Mouse (Mus musculus) 3T3-L1 (cell line): ENCODE results near the gene Sik3.

ENCODE experiments used
- DNase-seq: peaks from one replicate; pipeline ENCODE4 v3.0.0-alpha.2; 2015; ENCODE audit warnings: low read depth, low spot score

Sik3 gene

DNA sequence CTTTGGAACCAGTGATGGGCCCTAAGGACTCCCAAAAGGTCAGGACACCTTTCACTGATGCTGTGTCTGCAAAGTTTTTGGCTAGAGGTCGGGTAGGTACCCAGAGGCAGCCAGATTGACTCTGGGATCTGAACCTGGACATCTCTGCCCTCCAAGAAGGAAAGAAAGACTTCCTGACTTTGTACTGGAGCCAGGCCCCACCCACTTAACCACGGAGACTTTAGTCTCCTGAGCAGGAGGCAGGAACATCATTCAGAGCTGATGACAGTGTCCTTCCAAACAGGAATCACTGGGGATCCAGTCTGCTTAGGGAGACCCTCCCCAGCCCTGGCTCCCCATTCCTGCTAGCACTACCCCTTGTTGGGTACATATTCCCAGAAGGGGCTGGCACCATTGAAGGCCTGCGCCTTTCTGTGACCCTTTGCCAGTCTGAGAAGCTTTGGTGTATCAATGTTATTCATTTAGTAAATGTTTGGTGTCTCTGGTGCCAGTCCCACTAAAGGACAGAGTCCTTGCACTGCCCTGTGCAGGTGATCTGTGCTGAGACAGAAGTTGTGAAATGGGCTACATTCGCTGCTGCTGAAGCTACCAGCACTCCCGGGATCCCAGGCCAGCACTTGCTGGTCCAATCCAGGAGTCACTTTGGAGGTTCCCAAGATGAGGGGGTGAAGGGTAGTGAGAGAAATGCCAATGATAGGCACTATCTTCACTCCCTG lies 212.5 kb downstream of the Sik3 start:
- DNase-seq: no peak

DNA sequence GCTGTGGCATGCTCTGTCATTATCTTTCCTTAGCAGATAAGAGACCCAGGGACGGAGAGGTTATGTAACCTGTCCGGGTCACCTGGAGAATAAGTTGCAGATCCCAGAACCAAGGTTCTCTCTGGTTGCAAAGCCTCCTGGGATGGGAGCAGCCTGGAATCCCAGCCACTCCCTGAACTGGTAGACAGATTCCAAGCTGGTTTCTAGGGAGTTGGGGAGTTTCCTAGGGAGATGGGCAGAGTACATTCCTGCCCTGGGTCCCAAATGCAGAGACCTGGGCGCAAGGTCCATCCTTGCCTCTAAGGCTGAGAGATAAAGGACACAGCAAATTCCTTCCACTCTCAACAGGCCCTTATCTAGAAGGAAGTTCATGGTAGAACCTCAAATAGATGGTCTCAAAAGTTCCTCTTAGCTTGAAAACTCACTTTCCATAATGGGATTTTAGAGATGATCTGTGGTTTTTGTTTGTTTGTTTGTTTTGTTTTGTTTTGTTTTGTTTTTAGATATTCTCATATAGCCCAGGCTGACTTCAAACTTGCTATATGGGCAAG lies 214.5 kb downstream of the Sik3 start:
- no peak for DNase-seq

DNA sequence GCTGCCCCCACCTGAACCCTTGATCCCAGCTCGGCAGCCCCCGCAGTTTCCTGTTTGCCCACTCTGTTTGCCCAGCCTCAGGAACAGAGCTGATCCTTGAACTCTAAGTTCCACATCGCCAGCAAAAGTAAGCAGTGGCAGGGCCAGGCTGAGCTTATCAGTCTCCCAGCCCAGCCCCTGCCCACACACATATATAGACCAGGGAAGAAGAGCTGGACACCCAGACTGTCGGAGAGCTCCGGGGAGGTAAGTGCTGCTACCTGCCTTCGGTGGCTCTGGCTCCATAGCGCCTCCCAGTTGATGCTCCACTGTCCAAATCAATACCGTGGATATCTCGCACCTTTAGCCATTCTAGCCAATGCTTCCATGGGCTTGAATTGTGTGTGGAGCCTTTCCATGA lies 215.9 kb downstream of the Sik3 start, which contains the start of gene Apoa1:
Apoa1 (plus strand) TSS at position 90 of the 400 bp plus-strand sequence.
- DNase-seq: no peak

DNA sequence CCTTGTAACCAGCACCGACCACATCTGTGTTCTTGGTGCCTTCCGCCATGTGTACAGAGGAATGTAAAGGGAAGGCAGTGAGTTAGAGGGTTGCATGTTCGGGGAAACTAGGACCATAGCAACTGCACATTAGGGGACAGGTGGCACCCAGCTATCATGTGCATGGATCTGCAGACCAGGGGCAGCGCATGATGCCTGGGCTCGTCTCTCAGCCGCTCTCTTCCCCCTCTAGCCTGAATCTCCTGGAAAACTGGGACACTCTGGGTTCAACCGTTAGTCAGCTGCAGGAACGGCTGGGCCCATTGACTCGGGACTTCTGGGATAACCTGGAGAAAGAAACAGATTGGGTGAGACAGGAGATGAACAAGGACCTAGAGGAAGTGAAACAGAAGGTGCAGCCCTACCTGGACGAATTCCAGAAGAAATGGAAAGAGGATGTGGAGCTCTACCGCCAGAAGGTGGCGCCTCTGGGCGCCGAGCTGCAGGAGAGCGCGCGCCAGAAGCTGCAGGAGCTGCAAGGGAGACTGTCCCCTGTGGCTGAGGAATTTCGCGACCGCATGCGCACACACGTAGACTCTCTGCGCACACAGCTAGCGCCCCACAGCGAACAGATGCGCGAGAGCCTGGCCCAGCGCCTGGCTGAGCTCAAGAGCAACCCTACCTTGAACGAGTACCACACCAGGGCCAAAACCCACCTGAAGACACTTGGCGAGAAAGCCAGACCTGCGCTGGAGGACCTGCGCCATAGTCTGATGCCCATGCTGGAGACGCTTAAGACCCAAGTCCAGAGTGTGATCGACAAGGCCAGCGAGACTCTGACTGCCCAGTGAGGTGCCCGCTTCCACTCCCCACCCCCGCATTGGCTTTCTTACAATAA lies 217.2 kb downstream of the Sik3 start:
- peak; percentile 70 for DNase-seq

DNA sequence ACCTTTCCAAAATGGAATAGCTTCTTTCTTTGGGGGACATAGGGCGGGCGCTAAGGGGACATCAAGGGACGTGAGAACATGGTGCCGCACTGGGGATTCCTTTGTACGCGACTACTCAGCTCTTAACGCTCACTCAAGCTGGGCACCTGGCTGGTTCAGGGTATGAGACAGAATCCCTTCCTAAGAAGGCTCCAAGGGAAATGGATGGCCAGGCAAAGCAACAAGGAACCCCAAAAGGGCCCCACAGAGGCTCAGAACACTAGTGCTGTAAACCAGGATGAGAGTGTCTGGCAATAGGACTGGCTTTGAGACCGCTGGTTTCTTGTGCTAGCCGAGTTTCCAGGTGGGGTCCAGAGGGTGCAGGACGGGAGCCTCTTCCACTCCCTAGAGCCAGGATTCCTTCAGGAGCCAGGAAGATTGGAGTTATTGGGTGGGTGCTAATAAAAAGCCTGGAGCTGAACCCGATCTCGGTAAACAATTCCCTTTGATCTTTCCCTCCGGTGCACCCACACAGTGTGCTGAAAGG lies 217.9 kb downstream of the Sik3 start:
- DNase-seq: no peak

GRCm38 (mm10) chr9:46235196-46235595 lies 222.6 kb downstream of the Sik3 start:
- no peak for DNase-seq

DNA sequence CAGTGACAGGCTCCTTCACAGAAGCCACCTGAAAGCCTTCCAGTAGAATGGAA lies 222.8 kb downstream of the Sik3 start, which contains the start of gene Apoc3:
Apoc3 (minus strand) TSS at position 41 of the 53 bp plus-strand sequence.
- no peak for DNase-seq

- DNase-seq: no peak
These were observed 223.0 kb downstream of the Sik3 start for GRCm38 (mm10) chr9:46235649-46236048.

GRCm38 (mm10) chr9:46238850-46239249 lies 226.2 kb downstream of the Sik3 start:
- no peak for DNase-seq

GRCm38 (mm10) chr9:46240526-46241153 lies 228.0 kb downstream of the Sik3 start, which contains the start of gene Apoa4:
Gene Apoa4, plus strand, starts transcription at chr9:46240696.
- DNase-seq: no peak

- DNase-seq: no peak
These were observed 229.2 kb downstream of the Sik3 start for GRCm38 (mm10) chr9:46241818-46242217.

DNA sequence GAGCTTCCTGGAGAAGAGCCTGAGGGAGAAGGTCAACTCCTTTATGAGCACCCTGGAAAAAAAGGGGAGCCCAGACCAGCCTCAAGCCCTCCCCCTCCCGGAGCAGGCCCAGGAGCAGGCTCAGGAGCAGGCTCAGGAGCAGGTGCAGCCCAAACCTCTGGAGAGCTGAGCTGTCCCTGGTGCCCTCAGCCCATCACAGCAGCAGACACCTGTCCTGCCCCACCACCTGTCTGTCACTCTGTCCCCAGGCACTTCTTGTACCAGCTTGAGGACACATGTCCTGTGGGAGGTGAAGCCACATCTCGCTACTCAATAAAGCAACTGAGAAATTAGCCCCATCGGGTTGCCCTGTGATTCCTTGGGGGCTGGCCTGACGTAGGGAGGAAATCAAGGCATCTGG lies 230.5 kb downstream of the Sik3 start:
- no peak for DNase-seq

GRCm38 (mm10) chr9:46243584-46243983 lies 231.0 kb downstream of the Sik3 start:
- no peak for DNase-seq

- peak; percentile 89 for DNase-seq
These were observed 234.2 kb downstream of the Sik3 start for GRCm38 (mm10) chr9:46246752-46247324.

GRCm38 (mm10) chr9:46256177-46256576 lies 243.6 kb downstream of the Sik3 start:
- no peak for DNase-seq

- DNase-seq: peak; percentile 34
These were observed 244.2 kb downstream of the Sik3 start for GRCm38 (mm10) chr9:46256658-46257385.

GRCm38 (mm10) chr9:46257546-46257945 lies 244.9 kb downstream of the Sik3 start:
- peak; percentile 67 for DNase-seq

DNA sequence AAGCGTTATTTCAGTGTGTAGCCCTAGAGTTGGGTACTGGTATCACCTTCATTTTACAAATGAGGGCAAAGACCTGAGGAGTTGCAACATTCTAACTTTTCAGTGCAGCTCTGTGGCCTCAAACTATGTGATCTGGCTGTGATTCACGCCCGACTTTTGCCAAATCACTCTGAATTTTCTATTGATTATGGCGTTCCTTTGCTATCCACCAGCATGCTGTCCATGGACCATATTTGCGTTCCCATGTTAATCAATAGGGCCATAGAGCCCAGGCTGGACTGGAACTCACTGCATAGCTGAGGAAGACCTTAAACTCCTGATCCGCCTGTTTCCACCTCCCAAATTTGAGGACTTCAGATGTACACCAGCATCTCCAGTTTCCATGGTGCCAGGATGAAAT lies 246.5 kb downstream of the Sik3 start:
- no peak for DNase-seq

- no peak for DNase-seq
These were observed 248.5 kb downstream of the Sik3 start for GRCm38 (mm10) chr9:46261131-46261530.

DNA sequence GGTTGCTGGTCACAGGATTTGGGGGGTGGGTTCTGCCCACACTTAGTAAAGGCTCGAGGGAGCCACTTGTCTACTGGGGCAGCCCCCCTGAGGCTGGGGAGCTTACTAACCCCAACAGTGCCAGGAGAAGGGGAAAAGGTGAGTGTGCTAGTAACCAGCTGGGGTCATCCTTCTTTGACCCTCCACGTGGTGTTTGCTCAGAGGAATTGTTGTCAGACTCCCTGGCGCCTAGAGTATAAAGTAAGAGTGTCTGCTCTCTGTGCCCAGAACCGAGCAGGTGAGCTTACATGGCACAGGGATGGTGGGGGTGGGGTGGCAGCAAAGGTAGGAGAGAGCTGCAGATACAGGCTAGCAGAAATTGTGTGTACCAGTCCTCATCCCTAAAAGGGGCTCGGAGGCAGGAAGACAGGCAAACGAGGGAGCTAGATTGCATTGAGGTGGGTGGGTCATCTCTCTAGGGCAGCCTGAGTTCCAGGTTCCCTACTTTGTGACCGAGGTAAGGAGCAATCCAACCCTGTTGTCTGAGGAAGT lies 255.8 kb downstream of the Sik3 start, which contains the start of gene Apoa5:
Apoa5 (plus strand) TSS at position 291 of the 531 bp plus-strand sequence.
- DNase-seq: no peak

DNA sequence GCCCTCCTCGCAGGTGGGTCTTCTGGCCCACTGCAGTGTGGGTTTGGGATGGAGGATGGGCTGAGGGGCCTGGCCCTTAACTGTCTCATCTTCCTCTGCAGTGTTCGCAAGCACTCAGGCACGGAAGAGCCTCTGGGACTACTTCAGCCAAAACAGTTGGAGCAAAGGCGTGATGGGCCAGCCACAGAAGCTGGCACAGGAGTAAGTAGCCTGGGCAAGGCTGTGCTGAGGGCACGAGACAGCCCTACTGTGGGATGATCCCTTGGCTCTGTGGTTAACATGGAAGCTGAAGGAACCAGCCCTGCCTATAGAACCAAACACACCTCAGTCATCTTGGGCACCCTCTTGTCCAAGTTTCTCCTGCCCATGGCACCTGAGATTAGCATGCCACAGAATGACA lies 256.5 kb downstream of the Sik3 start:
- DNase-seq: no peak
